Mouse (Mus musculus) olfactory bulb, adult 2 months (tissue): Measurements from ENCODE around the gene Bpifa6.

ENCODE experiments used
- CTCF ChIP-seq: fragments of 200-500 bp; IDR thresholded peaks from 2 replicates; pipeline ENCODE4 v1.5.1; 2012; ENCODE audit warnings: low read depth, mild to moderate bottlenecking, low read length, moderate library complexity; ENCODE audit not compliant: insufficient read depth
- POLR2A ChIP-seq: fragments of 200-500 bp; IDR thresholded peaks from 2 replicates; pipeline ENCODE4 v1.6.1; 2012; ENCODE audit warnings: mild to moderate bottlenecking, low read depth, low read length, moderate library complexity; ENCODE audit not compliant: insufficient read depth

DNA sequence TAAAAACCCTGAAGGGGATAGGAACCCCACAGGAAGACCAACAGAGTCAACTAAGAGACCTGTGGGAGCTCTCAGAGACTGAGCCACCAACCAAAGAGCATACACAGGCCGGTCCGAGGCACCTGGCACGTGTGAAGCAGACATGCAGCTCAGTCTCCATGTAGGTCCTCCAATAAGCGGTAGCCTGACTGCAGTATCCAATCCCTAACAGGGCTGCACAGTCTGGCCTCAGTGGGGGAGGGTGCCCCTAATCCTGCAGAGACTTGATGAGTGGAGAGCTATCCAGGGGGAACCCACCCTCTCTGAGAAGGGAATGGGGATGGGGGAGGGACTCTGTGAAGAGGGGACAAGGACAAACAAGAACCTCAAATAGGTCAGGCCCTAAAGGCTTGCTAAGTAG lies 31.0 kb downstream of the Bpifa6 start:
- TF ChIP-seq CTCF (no peak), POLR2A (no peak)
